Mouse (Mus musculus) lung, postnatal 36 days (tissue): ENCODE data around the gene Barhl1.
A peak's percentile ranks its signal among the peaks of the same experiment; 100 is the strongest.

Source experiments
- DNase-seq: peaks from one replicate; pipeline ENCODE4 v3.0.0; 2022; ENCODE audit warnings: mixed read lengths

Gene Barhl1

DNA sequence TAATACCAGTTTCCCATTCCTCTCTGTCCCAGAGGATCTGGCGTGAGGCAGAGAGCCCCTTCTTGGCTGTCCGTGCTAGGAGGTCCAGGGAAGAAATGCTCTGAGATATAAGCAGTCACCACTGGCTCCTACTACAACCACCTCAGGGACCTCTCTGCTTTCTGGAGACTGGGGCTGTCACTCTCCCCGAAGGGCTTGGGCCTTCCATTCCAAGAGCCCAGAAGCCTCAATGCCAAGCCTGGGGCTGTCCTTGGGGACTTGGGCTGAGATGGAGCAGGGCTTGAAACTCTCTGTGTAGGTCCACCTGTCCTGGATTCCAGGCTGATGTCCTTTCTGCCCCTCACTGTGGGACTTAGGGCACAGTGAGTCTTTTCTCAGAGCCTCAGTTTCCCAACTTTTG is 5.6 kb downstream of the Barhl1 start:
- no peak for DNase-seq

GRCm38 (mm10) chr2:28909818-28910710 is 6.4 kb downstream of the Barhl1 start:
- no peak for DNase-seq

DNA sequence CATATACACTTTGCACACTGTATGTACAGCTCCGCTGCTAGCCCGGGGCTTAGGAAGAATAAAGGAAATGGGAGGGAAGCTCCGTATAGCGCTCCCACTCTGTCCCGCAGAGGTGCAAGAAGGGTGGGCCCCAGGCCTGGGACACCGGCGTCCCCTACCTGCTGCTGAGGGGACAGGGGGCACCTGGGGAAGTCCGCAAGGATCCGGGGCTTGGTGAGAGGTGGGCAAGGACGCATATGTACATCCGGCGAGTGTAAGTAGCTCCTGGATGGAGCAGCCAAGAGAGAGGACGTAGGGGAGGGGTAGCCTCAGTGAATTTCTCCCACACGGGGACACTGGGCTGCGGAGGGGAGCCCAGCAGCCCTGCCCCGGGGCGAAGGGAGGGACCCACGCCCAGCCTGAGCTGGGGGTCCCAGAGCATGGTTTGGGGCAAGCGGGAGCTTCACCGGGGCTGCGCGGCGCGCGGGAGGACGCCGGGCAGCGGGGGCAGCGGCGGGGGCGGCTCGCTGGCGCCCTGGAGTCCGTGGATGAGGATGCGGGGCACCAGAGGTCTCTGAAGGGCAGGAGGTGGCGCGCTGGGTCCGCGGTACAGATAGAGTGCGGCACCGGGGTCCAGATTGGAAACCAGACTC is 7.2 kb downstream of the Barhl1 start:
- no peak for DNase-seq

GRCm38 (mm10) chr2:28908389-28909153 is 7.9 kb downstream of the Barhl1 start:
- DNase-seq, result no peak

DNA sequence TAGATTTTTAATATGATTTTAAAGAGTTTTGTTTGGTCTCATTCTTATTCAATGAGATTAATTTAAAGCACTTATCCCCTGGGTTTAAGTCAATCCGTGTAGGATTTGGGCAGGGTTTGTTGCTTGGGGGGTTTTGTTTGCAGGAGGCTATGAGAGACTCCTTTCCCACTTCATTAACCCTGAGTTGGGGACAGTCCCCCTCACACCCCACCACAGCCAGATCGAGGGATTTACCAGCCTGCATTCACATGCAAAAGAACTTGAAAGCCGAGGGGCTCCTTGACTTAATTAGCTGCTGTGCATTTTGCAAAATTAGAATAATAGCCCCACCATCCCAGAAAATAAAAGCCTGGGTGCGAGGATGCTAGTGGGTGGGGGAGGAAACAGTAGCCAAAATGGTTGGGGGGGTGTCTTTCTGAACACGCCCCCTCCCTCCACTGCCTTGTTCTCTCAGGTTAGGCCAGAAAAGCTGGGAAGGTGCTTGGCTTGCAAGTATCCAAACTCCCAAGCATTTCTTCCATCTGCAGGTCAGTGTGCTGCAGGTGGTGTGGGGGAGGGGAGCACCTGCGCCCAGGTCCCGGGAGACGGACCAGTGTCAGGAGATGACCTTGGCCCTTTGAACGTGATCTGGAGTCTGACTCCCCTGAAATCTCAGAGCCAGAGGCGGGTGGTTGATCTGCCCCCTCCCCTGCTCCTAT is 8.6 kb downstream of the Barhl1 start:
- no peak for DNase-seq

GRCm38 (mm10) chr2:28905561-28905960 is 10.9 kb downstream of the Barhl1 start:
- no peak for DNase-seq

GRCm38 (mm10) chr2:28904786-28905185 is 11.7 kb downstream of the Barhl1 start:
- no peak for DNase-seq

GRCm38 (mm10) chr2:28903871-28904270 is 12.6 kb downstream of the Barhl1 start:
- no peak for DNase-seq

GRCm38 (mm10) chr2:28902291-28902690 is 14.2 kb downstream of the Barhl1 start:
- no peak for DNase-seq

DNA sequence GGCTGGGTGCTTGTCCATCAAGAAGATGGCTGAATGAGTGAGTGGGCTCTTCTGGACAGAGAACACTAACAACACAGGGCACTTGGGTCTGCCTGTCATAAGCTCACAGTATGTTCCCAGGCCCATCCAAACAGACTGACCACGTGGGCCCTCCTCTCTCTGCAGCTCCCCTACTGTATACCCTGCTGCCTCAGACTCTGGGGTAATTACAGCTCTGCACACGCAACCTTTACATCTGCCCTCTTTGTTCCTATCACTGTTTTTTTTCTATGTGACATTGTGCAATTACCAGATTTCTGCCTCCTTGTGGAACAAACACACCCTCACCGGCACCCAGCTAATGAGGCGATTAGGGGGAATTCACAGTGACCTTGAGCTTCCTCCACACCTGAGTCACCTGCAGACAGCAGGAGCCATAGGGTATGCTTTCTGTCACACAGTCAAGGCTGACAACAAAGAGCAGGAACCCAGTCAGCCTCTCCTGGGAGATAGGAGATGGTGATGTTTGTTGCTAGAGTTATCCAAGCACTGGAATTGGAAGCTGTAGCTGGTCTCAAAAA is 19.0 kb downstream of the Barhl1 start:
- no peak for DNase-seq

GRCm38 (mm10) chr2:28895876-28896275 is 20.6 kb downstream of the Barhl1 start:
- peak; percentile 26 for DNase-seq

GRCm38 (mm10) chr2:28893526-28893925 is 22.9 kb downstream of the Barhl1 start:
- DNase-seq, result no peak

DNA sequence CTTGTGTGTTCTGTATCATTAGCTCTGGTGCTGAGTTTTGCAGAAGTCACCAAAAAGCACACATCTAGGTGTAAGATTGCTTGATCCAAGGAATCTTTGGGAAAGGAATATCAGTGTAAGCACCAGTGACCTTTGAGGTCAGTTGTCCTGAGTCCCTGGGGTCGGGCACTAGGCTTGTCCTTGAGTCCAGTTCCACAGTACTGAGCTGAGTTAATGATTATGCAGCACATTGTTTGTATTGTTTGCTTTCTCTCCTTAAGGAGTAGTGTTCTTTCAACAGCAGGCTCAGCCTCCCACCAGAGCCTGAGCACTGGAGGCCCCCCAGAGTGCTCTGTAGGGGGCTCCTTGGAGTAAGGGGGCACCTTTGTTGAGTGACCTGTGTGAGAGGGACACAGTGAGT is 23.7 kb downstream of the Barhl1 start:
- DNase-seq, result no peak

DNA sequence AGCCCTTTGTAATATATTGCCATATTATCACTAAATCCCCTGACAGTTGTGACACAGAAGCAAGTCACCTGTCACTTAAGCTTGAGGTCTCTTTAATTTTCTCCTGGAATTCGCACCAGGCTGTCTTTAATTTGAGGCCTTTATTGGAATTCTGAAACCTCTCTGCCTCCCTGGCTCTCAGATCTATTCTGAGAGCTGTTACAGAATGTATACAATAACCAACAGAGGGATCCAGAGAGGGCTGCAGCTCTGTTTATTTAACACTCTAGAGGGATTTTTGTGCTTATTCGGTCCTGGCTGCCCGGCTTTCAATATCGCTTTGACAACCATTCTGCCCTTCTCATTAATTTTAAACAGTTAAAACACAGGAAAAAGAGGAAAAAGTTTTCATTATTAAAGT is 31.6 kb downstream of the Barhl1 start:
- no peak for DNase-seq

DNA sequence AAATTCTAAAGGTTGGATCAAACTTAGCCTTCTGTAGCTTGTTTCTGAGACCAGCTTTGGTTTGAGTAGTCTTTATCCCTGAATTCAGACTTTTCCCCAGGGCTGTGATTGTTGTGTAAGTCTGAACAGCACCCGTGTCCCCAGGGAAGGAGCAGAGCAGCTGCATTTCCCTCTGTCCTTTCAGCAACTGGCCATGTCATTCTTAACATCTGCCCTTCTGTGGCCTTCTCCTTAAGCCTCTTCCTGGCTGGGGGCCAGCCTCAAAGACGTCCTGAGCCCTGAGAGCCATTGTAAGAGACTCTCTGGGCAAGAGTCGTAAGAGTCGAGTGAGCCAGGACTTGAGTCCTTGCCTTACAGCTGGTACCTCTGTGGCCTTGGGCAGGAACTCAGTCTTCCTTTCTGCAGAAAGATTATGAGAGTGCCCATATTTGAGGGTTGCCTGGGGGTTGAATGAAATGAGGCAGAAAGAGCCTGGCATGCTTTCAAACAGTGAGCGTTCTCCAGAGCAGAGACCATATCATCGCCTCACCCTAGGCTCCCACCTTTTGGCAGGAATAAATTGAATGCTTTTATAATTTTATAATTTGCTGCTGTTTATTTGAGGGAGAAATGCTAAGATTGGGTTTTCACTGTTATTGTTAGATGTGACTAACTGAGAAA is 33.5 kb downstream of the Barhl1 start:
- no peak for DNase-seq

GRCm38 (mm10) chr2:28882047-28882446 is 34.4 kb downstream of the Barhl1 start:
- DNase-seq, result no peak

GRCm38 (mm10) chr2:28881275-28881674 is 35.2 kb downstream of the Barhl1 start:
- DNase-seq, result peak; percentile 15

GRCm38 (mm10) chr2:28875554-28875953 is 40.9 kb downstream of the Barhl1 start:
- no peak for DNase-seq

DNA sequence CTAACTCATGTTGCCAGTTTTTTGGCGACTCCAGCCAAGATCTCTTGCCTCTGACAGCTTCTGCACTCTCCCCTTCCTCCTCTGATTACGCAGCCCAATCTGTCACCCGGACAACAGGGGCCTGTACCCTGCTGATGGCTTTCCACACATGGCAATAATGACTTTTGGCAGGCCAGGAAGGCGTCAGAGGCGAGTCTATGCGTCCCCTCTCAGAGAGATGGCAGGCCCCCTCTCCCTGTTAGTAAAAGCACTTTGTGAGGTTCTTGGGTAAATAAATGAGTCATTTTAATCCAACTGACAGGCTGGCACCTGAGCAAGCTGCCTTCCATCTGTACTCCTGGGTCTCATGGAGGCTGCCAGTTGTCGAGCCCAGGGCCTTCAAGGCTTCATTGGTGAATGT is 49.0 kb downstream of the Barhl1 start:
- DNase-seq, result no peak

DNA sequence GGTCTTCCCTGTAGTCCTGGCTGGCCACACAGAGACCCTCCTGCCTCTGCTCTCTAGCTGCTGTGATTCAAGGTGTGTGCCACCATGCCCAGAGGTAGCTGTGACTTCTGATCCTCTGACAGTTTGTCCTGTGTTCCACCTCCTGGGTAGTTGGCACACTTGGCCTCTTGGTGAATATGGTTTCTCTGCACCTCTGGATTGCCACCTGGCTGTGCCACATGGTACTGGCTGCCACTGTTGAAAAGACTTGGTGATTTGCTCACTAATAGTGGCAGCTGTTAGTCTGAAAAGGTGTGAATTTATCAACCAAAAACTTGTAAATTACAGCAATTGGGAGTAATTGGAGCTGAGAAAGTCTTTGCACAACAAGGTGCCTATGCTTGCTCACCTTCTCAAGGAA is 52.6 kb downstream of the Barhl1 start:
- no peak for DNase-seq

DNA sequence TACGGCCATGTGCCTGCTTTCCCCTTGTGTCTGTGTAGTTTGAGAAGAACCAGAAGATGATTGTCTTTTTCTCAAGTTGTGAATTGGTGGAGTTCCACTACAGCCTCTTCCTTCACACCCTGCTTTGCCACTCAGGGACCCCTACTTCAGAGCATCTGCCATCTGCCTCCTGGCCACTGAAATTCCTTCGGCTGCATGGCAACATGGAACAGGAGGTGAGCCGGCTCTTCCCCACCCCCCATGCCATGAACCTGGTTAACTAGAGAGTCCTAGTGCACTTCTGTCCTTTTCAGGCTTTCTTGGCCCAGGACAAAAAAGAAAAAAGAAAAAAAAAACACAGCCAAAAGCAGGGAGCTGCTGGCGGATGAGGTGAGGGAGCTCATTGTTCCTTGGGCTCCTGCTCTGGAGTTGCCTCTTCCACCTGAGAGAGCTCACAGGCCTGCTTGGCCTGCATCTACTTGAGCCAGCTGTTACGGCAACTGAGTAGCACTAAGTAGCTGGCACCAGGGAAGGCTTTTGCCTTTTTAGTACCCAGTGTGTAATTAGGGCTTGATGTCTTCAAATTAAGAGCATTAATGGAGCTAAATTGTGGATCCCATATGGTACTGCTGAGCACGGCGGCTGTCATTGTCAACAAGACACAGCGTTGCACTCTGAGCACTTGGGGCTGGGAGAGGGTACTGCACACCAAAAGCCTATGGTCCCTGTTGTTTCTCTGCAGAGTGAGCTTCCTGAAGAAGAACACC is 55.6 kb downstream of the Barhl1 start:
- no peak for DNase-seq
